Mouse (Mus musculus) mammary gland, adult 2 months (tissue): Measurements from ENCODE around the gene Tdpoz1. TPM values are rescaled to one million over a fixed set of nuclear protein-coding genes. Genes with fewer than 3 reads are reported as not detected.

Experiments
- polyA plus RNA-seq: library from polyadenylated mRNA; depleted of rRNA; stranded (reverse); fragments of >200 nt; gene quantifications from 2 replicates; pipeline ENCODE4 v1.2.3, GENCODE M21; 2012; ENCODE audit warnings: low replicate concordance; rRNA removed

Tdpoz1 gene
- polyA plus RNA-seq = not detected in 2 replicates

GRCm38 (mm10) chr3:93676210-93676609 is at the start of gene Tdpoz1:
Gene Tdpoz1 (minus strand): TSS chr3:93676310.

GRCm38 (mm10) chr3:93692970-93693369 is 16.9 kb upstream of the Tdpoz1 start, which contains the start of gene Gm37596:
Gene Gm37596 (minus strand): TSS chr3:93693070.

GRCm38 (mm10) chr3:93652586-93652985 is 23.5 kb downstream of the Tdpoz1 start, which contains the start of gene Tdpoz2:
Gene Tdpoz2 (minus strand): TSS chr3:93652686.

Other genes starting within 250 kb of the Tdpoz1 start
- 0.02 TPM in 1 of 2 replicates, not detected in the other for gene Tchh, start 234.0 kb downstream of the Tdpoz1 start, polyA plus RNA-seq
- not detected in 2 replicates for gene Tchhl1, start 207.6 kb downstream of the Tdpoz1 start, polyA plus RNA-seq
- gene S100a11, start 155.8 kb downstream of the Tdpoz1 start, polyA plus RNA-seq = 208 and 437 TPM in 2 replicates
- 77.1 and 139 TPM in 2 replicates for gene S100a10, start 121.2 kb downstream of the Tdpoz1 start, polyA plus RNA-seq
- gene Tdpoz2, start 23.6 kb downstream of the Tdpoz1 start, polyA plus RNA-seq = not detected in 2 replicates
- gene Gm37596, start 16.8 kb upstream of the Tdpoz1 start, polyA plus RNA-seq = not detected in 2 replicates
- gene Gm5773, start 96.7 kb upstream of the Tdpoz1 start, polyA plus RNA-seq = not detected in 2 replicates
- gene Tdpoz4, start 120.1 kb upstream of the Tdpoz1 start, polyA plus RNA-seq = not detected in 2 replicates
- gene Tdpoz3, start 149.7 kb upstream of the Tdpoz1 start, polyA plus RNA-seq = not detected in 2 replicates